Mouse (Mus musculus) hindbrain, embryonic 16.5 days (tissue): ENCODE measurements around the gene Pon2. TPM values are rescaled to one million over a fixed set of nuclear protein-coding genes. Genes with fewer than 3 reads are reported as not detected.
"Not testable (repeated sequence)": the region's sequence is repeated elsewhere in the genome, so short reads cannot be mapped to it uniquely, and the experiment has no call there.

Experiments used
- ATAC-seq: fragments of 200-750 bp; cut with Nextera tagmentation; 2 replicates; pipeline ENCODE4 v1.8.0; 2017; ENCODE audit warnings: moderate TSS enrichment, moderate library complexity
- H3K27ac ChIP-seq: fragments of 300-500 bp; sonication (generic); 2 replicates; pipeline ENCODE4 v1.5.1; 2014; ENCODE audit warnings: low read depth, mild to moderate bottlenecking, control low read depth, low read length, moderate library complexity
- H3K27me3 ChIP-seq: fragments of 300-500 bp; sonication (generic); replicated peaks from 2 replicates; pipeline ENCODE4 v1.6.1; 2014; ENCODE audit warnings: low read length; ENCODE audit not compliant: control insufficient read depth, insufficient read depth
- H3K36me3 ChIP-seq: fragments of 300-500 bp; sonication (generic); 2 replicates; pipeline ENCODE4 v1.6.1; 2014; ENCODE audit warnings: mild to moderate bottlenecking, low read length, moderate library complexity, mixed read lengths; ENCODE audit not compliant: control insufficient read depth, insufficient read depth
- H3K4me1 ChIP-seq: fragments of 300-500 bp; sonication (generic); 2 replicates; pipeline ENCODE4 v1.6.1; 2014; ENCODE audit warnings: low read depth, low read length; ENCODE audit not compliant: control insufficient read depth, insufficient read depth
- H3K4me2 ChIP-seq: fragments of 300-500 bp; sonication (generic); 2 replicates; pipeline ENCODE4 v1.6.1; 2014; ENCODE audit warnings: mild to moderate bottlenecking, low read length, control low read depth, moderate library complexity
- H3K4me3 ChIP-seq: fragments of 300-500 bp; sonication (generic); 2 replicates; pipeline ENCODE4 v1.5.1; 2014; ENCODE audit warnings: mild to moderate bottlenecking, low read length, control low read depth, moderate library complexity
- H3K9ac ChIP-seq: fragments of 300-500 bp; sonication (generic); 2 replicates; pipeline ENCODE4 v1.6.1; 2014; ENCODE audit warnings: low read depth, mild to moderate bottlenecking, control low read depth, low read length, moderate library complexity
- H3K9me3 ChIP-seq: fragments of 300-500 bp; sonication (generic); 2 replicates; pipeline ENCODE4 v1.6.1; 2014; ENCODE audit warnings: mild to moderate bottlenecking, low read length, moderate library complexity; ENCODE audit not compliant: control insufficient read depth
- WGBS: fragments of 180-500 bp; shearing (Covaris S2); extraction: QIAGEN DNeasy Blood & Tissue Kit; methylation state at CpG from one replicate; pipeline ENCODE4 v1.1.7; 2014; 5-methylcytosine and 5-hydroxymethylcytosine counted together
- polyA plus RNA-seq: library from polyadenylated mRNA; unstranded; fragments of >200 nt; fragmentation: Nextera tagmentation; extraction: Ambion mirVana; gene quantifications from 2 replicates; pipeline ENCODE4 v1.2.1, GENCODE M21; 2015

The Pon2 gene
- polyA plus RNA-seq, 1 experiment from 2014 or later = 41.3 TPM

GRCm38 (mm10) chr6:5245926-5246325 is 52.3 kb downstream of the Pon2 start:
- ATAC-seq = peak; percentile 71
- H3K9me3 ChIP-seq = no peaks in the 10 kb centered on the region
- H3K4me1 ChIP-seq = no peaks in the 10 kb centered on the region
- WGBS = 82% methylated on average over 6 of the region's 6 CpGs
- H3K4me2 ChIP-seq = no peak overlapping the region
- H3K27me3 ChIP-seq = no peaks in the 10 kb centered on the region
- no peak overlapping the region for H3K4me3 ChIP-seq
- H3K9ac ChIP-seq = no peak overlapping the region
- no peak overlapping the region for H3K27ac ChIP-seq
- H3K36me3 ChIP-seq = no peaks in the 10 kb centered on the region

- Histone ChIP-seq H3K36me3 (no peaks in the 10 kb centered on the region), H3K4me3 (no peak overlapping the region), H3K9ac (no peak overlapping the region), H3K4me2 (no peak overlapping the region), H3K27me3 (no peaks in the 10 kb centered on the region), H3K9me3 (no peaks in the 10 kb centered on the region), H3K4me1 (no peaks in the 10 kb centered on the region), H3K27ac (no peak overlapping the region)
- ATAC-seq = no peak
- 98% methylated on average over 3 of the region's 3 CpGs for WGBS
These were observed 59.5 kb downstream of the Pon2 start for GRCm38 (mm10) chr6:5238799-5239198.

GRCm38 (mm10) chr6:5237510-5237909 is 60.7 kb downstream of the Pon2 start:
- no peak overlapping the region for H3K4me3 ChIP-seq
- WGBS = 91% methylated on average over 4 of the region's 4 CpGs
- no peaks in the 10 kb centered on the region for H3K36me3 ChIP-seq
- H3K27me3 ChIP-seq = no peaks in the 10 kb centered on the region
- no peak overlapping the region for H3K4me2 ChIP-seq
- H3K9me3 ChIP-seq = no peaks in the 10 kb centered on the region
- H3K9ac ChIP-seq = no peak overlapping the region
- H3K4me1 ChIP-seq = no peaks in the 10 kb centered on the region
- H3K27ac ChIP-seq = no peak overlapping the region
- no peak for ATAC-seq

DNA sequence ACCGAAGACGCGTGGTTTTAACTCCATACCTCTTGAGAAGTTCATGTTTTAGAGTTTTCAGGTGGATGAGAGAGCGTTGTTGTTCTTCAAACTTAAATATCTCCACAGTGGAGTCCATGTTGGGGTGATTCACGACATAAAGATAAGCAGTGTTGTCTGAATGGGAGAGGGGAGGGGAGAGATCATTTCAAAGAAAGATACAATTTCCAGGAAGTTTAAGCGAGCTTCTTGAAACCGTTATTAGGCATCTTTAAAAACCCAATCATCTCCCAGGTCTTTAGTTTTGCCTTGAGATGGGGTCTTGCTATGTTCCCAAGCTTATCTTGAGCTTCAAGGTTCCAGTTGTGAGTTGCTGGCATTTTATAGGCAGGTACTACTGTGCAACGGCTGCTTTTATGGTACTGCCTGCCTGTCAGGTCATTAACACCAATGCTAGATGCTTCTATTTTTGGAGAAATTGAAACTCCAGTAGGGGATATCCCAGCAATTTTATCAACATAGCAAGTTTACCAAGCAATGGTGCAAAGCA is 61.3 kb downstream of the Pon2 start:
- Histone ChIP-seq H3K4me2 (no peak overlapping the region), H3K27me3 (no peaks in the 10 kb centered on the region), H3K4me3 (no peak overlapping the region), H3K9ac (no peak overlapping the region), H3K27ac (no peak overlapping the region), H3K4me1 (no peaks in the 10 kb centered on the region), H3K36me3 (no peaks in the 10 kb centered on the region), H3K9me3 (no peaks in the 10 kb centered on the region)
- ATAC-seq = no peak
- WGBS = 87% methylated on average over 8 of the region's 8 CpGs

- Histone ChIP-seq H3K36me3 (no peaks in the 10 kb centered on the region), H3K27me3 (no peaks in the 10 kb centered on the region), H3K4me1 (no peaks in the 10 kb centered on the region), H3K4me3 (no peak overlapping the region), H3K9ac (no peak overlapping the region), H3K27ac (no peak overlapping the region), H3K4me2 (no peak overlapping the region), H3K9me3 (no peaks in the 10 kb centered on the region)
- no peak for ATAC-seq
- WGBS = 80% methylated on average over 3 of the region's 3 CpGs
These were observed 63.7 kb downstream of the Pon2 start for GRCm38 (mm10) chr6:5234563-5234962.

DNA sequence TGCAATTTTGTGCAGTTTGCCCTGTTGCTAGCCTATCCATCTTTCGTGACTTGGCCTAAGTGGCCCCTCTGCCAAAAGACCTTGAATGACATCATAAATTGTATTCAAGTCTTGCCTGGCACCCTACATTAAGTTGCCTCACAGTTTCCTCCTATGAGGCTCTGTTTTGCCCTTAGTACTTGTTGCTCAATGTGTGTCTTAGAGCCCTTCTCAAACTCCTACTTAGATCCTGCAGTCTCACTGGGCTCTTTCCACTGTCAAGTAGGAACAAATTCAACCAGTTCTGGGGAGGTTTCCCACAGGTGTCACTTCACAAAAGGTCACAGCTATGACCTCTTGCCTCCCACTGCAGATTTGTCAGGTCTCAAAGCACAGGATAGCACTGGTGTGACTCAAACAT is 64.4 kb downstream of the Pon2 start:
- no peak overlapping the region for H3K4me3 ChIP-seq
- no peak overlapping the region for H3K4me2 ChIP-seq
- H3K9ac ChIP-seq = no peak overlapping the region
- no peak overlapping the region for H3K27ac ChIP-seq
- H3K36me3 ChIP-seq = no peaks in the 10 kb centered on the region
- no peaks in the 10 kb centered on the region for H3K27me3 ChIP-seq
- ATAC-seq = no peak
- no peaks in the 10 kb centered on the region for H3K4me1 ChIP-seq
- 100% methylated on average over 1 of the region's 1 CpGs for WGBS
- no peaks in the 10 kb centered on the region for H3K9me3 ChIP-seq

DNA sequence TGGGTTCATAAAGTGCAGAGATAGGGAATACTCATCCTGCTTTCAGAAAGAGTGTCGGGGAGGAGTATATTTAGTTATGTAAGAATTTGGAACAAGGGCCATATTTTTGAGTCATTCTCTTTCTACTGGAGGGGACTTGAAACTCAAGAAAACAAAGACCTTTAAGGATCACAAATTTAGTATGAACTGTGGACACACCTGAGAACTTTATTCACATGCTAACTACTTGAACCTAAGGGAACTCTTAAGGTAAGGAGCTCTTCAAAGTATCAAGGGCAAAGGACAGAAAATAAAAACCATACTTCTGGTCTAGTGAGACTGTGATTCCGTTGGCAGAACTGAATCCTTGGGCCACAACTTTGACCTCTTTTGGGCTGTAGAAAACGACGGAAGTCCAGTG is 66.2 kb downstream of the Pon2 start:
- Histone ChIP-seq H3K4me3 (no peak overlapping the region), H3K36me3 (no peaks in the 10 kb centered on the region), H3K27me3 (no peaks in the 10 kb centered on the region), H3K27ac (no peak overlapping the region), H3K9me3 (no peaks in the 10 kb centered on the region), H3K9ac (no peak overlapping the region), H3K4me2 (no peak overlapping the region), H3K4me1 (no peaks in the 10 kb centered on the region)
- ATAC-seq = no peak
- WGBS = 91% methylated on average over 4 of the region's 4 CpGs

GRCm38 (mm10) chr6:5230261-5230660 is 68.0 kb downstream of the Pon2 start:
- WGBS = 83% methylated on average over 5 of the region's 5 CpGs
- Histone ChIP-seq H3K27ac (no peak overlapping the region), H3K9me3 (no peaks in the 10 kb centered on the region), H3K36me3 (no peaks in the 10 kb centered on the region), H3K4me1 (no peaks in the 10 kb centered on the region), H3K4me2 (no peak overlapping the region), H3K4me3 (no peak overlapping the region), H3K27me3 (no peaks in the 10 kb centered on the region), H3K9ac (no peak overlapping the region)
- ATAC-seq = no peak

- H3K4me2 ChIP-seq, H3K9ac ChIP-seq, H3K27me3 ChIP-seq, H3K9me3 ChIP-seq, H3K27ac ChIP-seq, H3K4me1 ChIP-seq, H3K36me3 ChIP-seq, ATAC-seq, H3K4me3 ChIP-seq: not testable (repeated sequence)
- 89% methylated on average over 2 of the region's 2 CpGs for WGBS
These were observed 74.7 kb downstream of the Pon2 start for GRCm38 (mm10) chr6:5223551-5223950.

- 75% methylated on average over 3 of the region's 3 CpGs for whole genome bisulfite sequencing
- no peak overlapping the region for H3K27ac ChIP-seq
- H3K9ac ChIP-seq = no peak overlapping the region
- no peak overlapping the region for H3K4me2 ChIP-seq
- H3K27me3 ChIP-seq = no peaks in the 10 kb centered on the region
- ATAC-seq = no peak
- H3K4me3 ChIP-seq = no peak overlapping the region
- H3K9me3 ChIP-seq = no peaks in the 10 kb centered on the region
- H3K4me1 ChIP-seq = no peaks in the 10 kb centered on the region
- H3K36me3 ChIP-seq = no peaks in the 10 kb centered on the region
These were observed 76.2 kb downstream of the Pon2 start for GRCm38 (mm10) chr6:5222080-5222479.
